Mouse (Mus musculus): ENCODE data around the gene C2cd4b. TPM values are rescaled to one million over a fixed set of nuclear protein-coding genes. Genes with fewer than 3 reads are reported as not detected.
A peak's percentile ranks its signal among the peaks of the same experiment; 100 is the strongest.

The C2cd4b gene
- total RNA-seq, 4 experiments from 2014 or later, result 0.66 to 1.5 (median 1.1) TPM

GRCm38 (mm10) chr9:67771293-67771692, 12.1 kb downstream of the C2cd4b start:
- no peak for DNase-seq (ENCODE audit: low spot score)

- DNase-seq (ENCODE audit: low spot score), result no peak
These were observed 15.0 kb downstream of the C2cd4b start for GRCm38 (mm10) chr9:67774201-67774600.

DNA sequence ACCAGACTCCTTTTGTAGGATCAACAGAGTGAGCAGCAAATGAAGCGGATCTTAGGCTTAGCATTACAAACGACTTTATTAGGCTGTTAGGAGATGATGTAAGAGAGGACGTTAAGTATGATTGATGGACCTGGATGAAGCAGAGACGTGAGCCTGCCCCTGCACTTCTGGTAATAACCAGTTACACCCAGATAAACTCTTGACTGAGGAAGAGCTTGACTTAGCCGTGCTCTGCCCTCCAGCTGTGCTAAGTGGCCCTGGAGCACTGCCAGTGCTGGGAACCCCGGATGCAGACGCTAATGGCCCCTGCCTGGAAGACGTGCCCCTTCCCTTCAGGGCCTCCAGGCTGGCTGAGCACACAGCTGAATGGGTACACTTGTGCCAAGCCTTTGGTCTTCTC, 19.3 kb downstream of the C2cd4b start:
- no peak for DNase-seq (ENCODE audit: low spot score)

GRCm38 (mm10) chr9:67782786-67783185, 23.5 kb downstream of the C2cd4b start:
- DNase-seq (ENCODE audit: low spot score), result no peak

GRCm38 (mm10) chr9:67783464-67783863, 24.2 kb downstream of the C2cd4b start:
- DNase-seq (ENCODE audit: low spot score), result no peak

DNA sequence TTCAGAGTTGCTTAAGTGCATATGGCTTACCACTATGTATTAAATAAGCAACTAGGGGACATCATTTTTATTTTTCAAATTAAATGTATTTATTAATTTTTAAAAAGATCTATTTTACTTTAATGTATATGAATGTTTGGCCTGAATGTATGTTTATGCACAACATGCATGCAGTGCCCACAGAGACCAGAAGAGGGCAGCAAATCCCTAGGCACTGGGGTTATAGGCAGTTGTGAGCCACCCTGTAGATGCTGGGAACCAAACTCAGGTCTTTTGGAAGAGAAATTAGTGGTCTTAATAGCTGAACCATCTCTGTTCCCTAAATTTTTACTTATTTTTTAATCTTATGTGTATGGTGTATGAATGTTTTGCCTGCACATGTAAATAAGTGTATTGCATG, 24.7 kb downstream of the C2cd4b start:
- no peak for DNase-seq (ENCODE audit: low spot score)

GRCm38 (mm10) chr9:67786311-67786710, 27.1 kb downstream of the C2cd4b start:
- DNase-seq (ENCODE audit: low spot score), result no peak

DNA sequence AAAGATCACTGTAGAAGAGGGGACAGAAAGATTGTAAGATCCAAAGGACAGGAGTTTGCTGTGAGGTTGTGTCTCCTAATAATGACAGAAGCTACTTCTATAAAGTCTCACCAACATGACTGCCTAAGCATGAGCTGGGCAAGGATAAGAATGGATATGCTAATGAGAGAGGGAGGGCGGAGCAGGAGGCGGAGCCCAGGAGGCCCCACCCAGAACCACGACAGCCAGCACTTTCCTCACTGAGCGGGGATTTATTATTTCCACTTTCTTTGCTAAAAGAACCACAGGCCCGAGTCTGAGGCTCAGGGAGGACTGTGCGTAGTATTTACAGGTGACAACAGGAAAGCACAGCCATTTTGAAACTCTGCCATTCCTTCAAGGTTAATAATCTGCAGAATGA, 28.4 kb downstream of the C2cd4b start:
- no peak for DNase-seq (ENCODE audit: low spot score)

- no peak for DNase-seq (ENCODE audit: low spot score)
These were observed 33.2 kb downstream of the C2cd4b start for GRCm38 (mm10) chr9:67792405-67792804.

DNA sequence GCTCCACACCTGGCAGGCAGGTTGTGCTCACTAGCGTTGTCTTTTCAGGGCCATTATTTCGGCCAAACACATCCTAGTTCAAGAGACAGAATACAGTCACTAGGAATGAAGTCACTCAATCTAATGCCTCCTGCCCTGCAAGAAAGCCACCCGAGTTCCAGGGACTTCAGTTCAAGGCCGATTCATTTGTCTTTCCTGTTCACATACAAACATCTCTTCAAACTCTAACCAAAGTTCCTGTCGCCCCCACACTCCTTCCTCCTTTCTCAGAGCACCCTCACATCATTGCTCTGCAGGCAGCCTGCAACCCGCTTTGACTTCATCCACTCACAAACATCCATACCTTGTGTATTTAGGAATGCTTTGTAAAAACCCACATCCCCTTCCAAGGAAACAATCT, 34.3 kb downstream of the C2cd4b start:
- no peak for DNase-seq (ENCODE audit: low spot score)

GRCm38 (mm10) chr9:67794216-67794615, 35.0 kb downstream of the C2cd4b start:
- no peak for DNase-seq (ENCODE audit: low spot score)

GRCm38 (mm10) chr9:67794668-67795067, 35.4 kb downstream of the C2cd4b start:
- no peak for DNase-seq (ENCODE audit: low spot score)

DNA sequence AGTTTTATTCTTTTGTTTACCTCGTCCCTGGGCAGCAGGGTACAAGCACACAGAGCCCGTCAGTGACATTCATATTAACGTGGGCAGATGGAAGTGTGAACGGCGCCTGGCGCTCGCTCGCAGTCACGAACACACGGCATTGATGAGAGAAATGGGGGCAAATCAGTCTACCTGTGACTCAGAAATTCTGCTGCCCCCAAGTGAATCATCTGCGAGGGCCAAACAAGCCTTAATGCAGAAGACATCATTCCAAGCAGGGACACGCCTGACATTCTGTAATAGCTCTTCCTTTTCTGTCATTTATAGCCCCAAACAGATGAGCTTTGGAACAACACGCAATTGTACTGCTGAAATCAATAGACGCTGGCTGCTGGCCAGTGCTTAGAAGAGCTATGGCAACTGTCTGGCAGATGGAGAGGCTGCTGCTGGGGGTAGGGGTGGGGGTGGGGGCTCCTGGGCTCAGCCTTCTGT, 36.0 kb downstream of the C2cd4b start:
- no peak for DNase-seq (ENCODE audit: low spot score)

- DNase-seq (ENCODE audit: low spot score), result no peak
These were observed 40.0 kb downstream of the C2cd4b start for GRCm38 (mm10) chr9:67799078-67799819.

DNA sequence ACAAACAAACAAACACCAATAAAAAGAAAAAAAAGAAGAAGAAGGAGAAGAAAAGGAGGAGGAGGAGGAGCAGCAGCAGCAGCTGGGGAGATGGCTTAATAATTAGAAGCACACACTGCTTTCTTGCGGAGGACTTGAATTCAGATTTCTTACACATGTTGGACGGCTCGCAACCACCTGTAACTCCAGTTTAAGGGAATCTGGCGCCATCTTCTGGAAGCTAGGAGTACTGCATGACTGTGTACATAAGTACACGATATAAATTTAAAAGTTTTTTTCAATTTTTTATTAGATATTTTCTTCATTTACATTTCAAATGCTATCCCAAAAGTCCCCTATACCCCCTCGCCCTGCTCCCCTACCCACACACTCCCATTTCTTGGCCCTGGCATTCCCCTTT, 43.0 kb downstream of the C2cd4b start:
- DNase-seq (ENCODE audit: low spot score), result peak; percentile 26

DNA sequence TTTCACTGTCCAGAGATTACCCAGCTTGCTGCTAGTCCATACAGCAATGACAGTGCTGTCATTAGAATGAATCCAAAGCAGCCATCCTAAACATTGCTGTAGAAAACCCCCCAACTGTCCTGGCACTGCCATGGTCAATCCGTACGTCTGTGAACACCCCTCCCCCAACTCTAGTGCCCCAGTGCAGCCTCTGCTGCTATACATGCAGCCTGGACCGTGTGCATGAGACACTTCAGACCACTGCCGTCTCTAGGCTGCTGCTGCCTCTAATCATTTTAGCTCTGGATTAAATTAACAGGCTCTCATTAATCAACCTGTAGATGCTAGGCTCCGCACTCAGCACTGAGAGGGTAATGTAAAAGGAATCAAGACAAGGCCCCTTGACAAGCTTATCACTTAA, 47.8 kb downstream of the C2cd4b start:
- DNase-seq (ENCODE audit: low spot score), result no peak

GRCm38 (mm10) chr9:67810527-67810926, 51.3 kb downstream of the C2cd4b start:
- no peak for DNase-seq (ENCODE audit: low spot score)

Small RNA genes within 50 kb of the gene (microRNA-seq; reads per million reads assigned to microRNA genes)
- gene Mir7241, result not detected
- not detected for gene Mir7242

Other genes with a start within 250 kb of the C2cd4b start
- gene Tln2, start 199.7 kb upstream of the C2cd4b start, total RNA-seq (2022), result 10 to 100 TPM; 71.6 to 87.1 (median 76.7) TPM
- gene C2cd4a, start 72.9 kb downstream of the C2cd4b start, total RNA-seq (2022), result not detected
- 10 to 100 TPM; 48.5 to 54.4 (median 52.0) TPM for gene Vps13c, start 81.0 kb downstream of the C2cd4b start, total RNA-seq (2022)